20 mouse cellular contexts compared by ENCODE assay signal in genomic region chr2:72875677-72876076, GRCm38 (mm10).
"Had no signal": no experiment of that assay in that cellular context is flagged by ENCODE, and none has a peak within 500 bp of the region (broad histone marks: within the 10 kb centered on the region; RNA-seq: fewer than 3 reads in every experiment).

No protein-coding gene starts in this region.

- H3K4me1 ChIP-seq: liver, embryonic 13.5 days; liver, embryonic 15.5 days; lung, embryonic 15.5 days; midbrain, embryonic 12.5 days; neural tube, embryonic 13.5 days; neural tube, embryonic 15.5 days; stomach, embryonic 15.5 days had no signal

- H3K36me3 ChIP-seq: liver, embryonic 13.5 days; liver, embryonic 15.5 days; lung, embryonic 15.5 days; midbrain, embryonic 12.5 days; neural tube, embryonic 13.5 days; neural tube, embryonic 15.5 days; stomach, embryonic 15.5 days had no signal

- H3K4me3 ChIP-seq: liver, embryonic 13.5 days; liver, embryonic 15.5 days; lung, embryonic 15.5 days; megakaryocyte, embryonic 14.5 days; midbrain, embryonic 12.5 days; neural tube, embryonic 13.5 days; neural tube, embryonic 15.5 days; stomach, embryonic 15.5 days had no signal

- H3K4me2 ChIP-seq: liver, embryonic 11.5 days; liver, embryonic 13.5 days; liver, embryonic 15.5 days; lung, embryonic 15.5 days; midbrain, embryonic 12.5 days; neural tube, embryonic 13.5 days; neural tube, embryonic 15.5 days; stomach, embryonic 15.5 days had no signal

- DNase-seq: liver, embryonic 13.5 days; liver, postnatal 0 days; lung, adult 2 months; lung, postnatal 14 days; lung, postnatal 36 days; midbrain, embryonic 14.5 days; retina, postnatal 1 day; right cerebral cortex, adult 18-20 months had no signal

- ATAC-seq: liver, postnatal 0 days; lung, postnatal 0 days; midbrain, embryonic 16.5 days had no signal

- H3K27me3 ChIP-seq: liver, embryonic 13.5 days; liver, embryonic 15.5 days; lung, embryonic 15.5 days; midbrain, embryonic 12.5 days; neural tube, embryonic 13.5 days; neural tube, embryonic 15.5 days; stomach, embryonic 15.5 days had no signal

- H3K9ac ChIP-seq: liver, embryonic 13.5 days; liver, embryonic 15.5 days; liver, postnatal 0 days; lung, embryonic 15.5 days; midbrain, embryonic 12.5 days; neural tube, embryonic 13.5 days; neural tube, embryonic 15.5 days; stomach, embryonic 15.5 days had no signal

- H3K9me3 ChIP-seq: liver, embryonic 13.5 days; liver, embryonic 15.5 days; lung, embryonic 15.5 days; megakaryocyte, embryonic 14.5 days; midbrain, embryonic 12.5 days; neural tube, embryonic 13.5 days; neural tube, embryonic 15.5 days; stomach, embryonic 15.5 days had no signal

- H3K27ac ChIP-seq: liver, embryonic 13.5 days; liver, embryonic 15.5 days; lung, embryonic 15.5 days; macrophage; midbrain, embryonic 12.5 days; neural tube, embryonic 13.5 days; neural tube, embryonic 15.5 days; stomach, embryonic 15.5 days; stomach, postnatal 0 days had no signal
